Mouse (Mus musculus) embryonic facial prominence, embryonic 14.5 days (tissue): ENCODE measurements at regions not wholly inside any gene's neighbourhood (a gene's known extent, or its start where the extent isn't known, plus 50 kb on each side); places are given as distances from the start of the nearest gene placed in this dataset.
A peak's percentile ranks its signal among the peaks of the same experiment; 100 is the strongest.

ENCODE experiments used
- ATAC-seq: fragments of 200-750 bp; cut with Nextera tagmentation; 2 replicates; pipeline ENCODE4 v1.8.0; 2017; ENCODE audit warnings: low read depth, moderate number of reproducible peaks, moderate TSS enrichment
- DNase-seq: peaks from one replicate; pipeline ENCODE4 v3.0.0-alpha.2; 2015; ENCODE audit warnings: low spot score
- H3K27ac ChIP-seq: fragments of 300-500 bp; sonication (generic); replicated peaks from 2 replicates; pipeline ENCODE4 v1.5.1; 2014; ENCODE audit warnings: low read depth, mild to moderate bottlenecking, low read length, moderate library complexity
- H3K27me3 ChIP-seq: fragments of 300-500 bp; sonication (generic); replicated peaks from 2 replicates; pipeline ENCODE4 v1.6.1; 2014; ENCODE audit warnings: low read length; ENCODE audit not compliant: control insufficient read depth, insufficient read depth
- H3K36me3 ChIP-seq: fragments of 300-500 bp; sonication (generic); 2 replicates; pipeline ENCODE4 v1.6.1; 2014; ENCODE audit warnings: low read length, mixed read lengths; ENCODE audit not compliant: control insufficient read depth, insufficient read depth
- H3K4me1 ChIP-seq: fragments of 300-500 bp; sonication (generic); 2 replicates; pipeline ENCODE4 v1.6.1; 2014; ENCODE audit warnings: antibody characterized with exemption, low read length; ENCODE audit not compliant: control insufficient read depth, insufficient read depth
- H3K4me2 ChIP-seq: fragments of 300-500 bp; sonication (generic); 2 replicates; pipeline ENCODE4 v1.6.1; 2014; ENCODE audit warnings: low read depth, mild to moderate bottlenecking, low read length, moderate library complexity, mixed read lengths
- H3K4me3 ChIP-seq: fragments of 300-500 bp; sonication (generic); 2 replicates; pipeline ENCODE4 v1.5.1; 2014; ENCODE audit warnings: low read depth, mild to moderate bottlenecking, low read length
- H3K9ac ChIP-seq: fragments of 300-500 bp; sonication (generic); 2 replicates; pipeline ENCODE4 v1.6.1; 2014; ENCODE audit warnings: low read depth, mild to moderate bottlenecking, low read length, moderate library complexity, mixed read lengths
- H3K9me3 ChIP-seq: fragments of 300-500 bp; sonication (generic); 2 replicates; pipeline ENCODE4 v1.6.1; 2016; ENCODE audit warnings: low read length; ENCODE audit not compliant: control insufficient read depth
- WGBS: fragments of 180-500 bp; shearing (Covaris S2); extraction: QIAGEN DNeasy Blood & Tissue Kit; methylation state at CpG from one replicate; pipeline ENCODE4 v1.1.7; 2014; 5-methylcytosine and 5-hydroxymethylcytosine counted together

- H3K4me1 ChIP-seq: no peaks in the 10 kb centered on the region
- ATAC-seq (no peak), DNase-seq (no peak)
- H3K9me3 ChIP-seq: no peaks in the 10 kb centered on the region
- H3K27ac ChIP-seq: no peak overlapping the region
- no peaks in the 10 kb centered on the region for H3K36me3 ChIP-seq
- H3K27me3 ChIP-seq: no peaks in the 10 kb centered on the region
- 87% methylated on average over 4 of the region's 4 CpGs for WGBS
- no peak overlapping the region for H3K4me3 ChIP-seq
- no peak overlapping the region for H3K9ac ChIP-seq
- H3K4me2 ChIP-seq: no peak overlapping the region
These were observed 261.5 kb downstream of the Gpr37 start for GRCm38 (mm10) chr6:25429047-25429446.

DNA sequence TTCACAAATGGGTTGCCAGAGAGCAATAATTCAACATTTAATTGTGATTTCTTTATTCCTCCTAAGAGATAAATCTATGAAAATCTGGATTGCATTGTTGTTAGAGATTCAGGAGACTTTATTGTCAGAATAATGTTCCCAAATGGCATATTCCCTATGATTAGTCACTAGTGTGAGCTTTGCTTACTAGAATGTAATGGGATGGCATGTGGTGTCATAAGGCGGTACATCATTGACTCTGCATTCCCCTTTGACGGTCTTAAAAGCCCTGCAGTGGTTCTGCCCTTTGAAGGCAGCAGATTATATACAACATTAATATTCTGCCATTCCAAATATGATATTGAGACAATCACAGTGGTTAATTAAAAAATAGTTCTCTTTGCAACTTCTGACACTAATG lies 271.7 kb downstream of the Gpr37 start:
- DNase-seq (no peak), ATAC-seq (no peak)
- H3K27me3 ChIP-seq: no peaks in the 10 kb centered on the region
- no peak overlapping the region for H3K4me2 ChIP-seq
- no peaks in the 10 kb centered on the region for H3K9me3 ChIP-seq
- 73% methylated on average over 2 of the region's 2 CpGs for WGBS
- no peak overlapping the region for H3K27ac ChIP-seq
- no peak overlapping the region for H3K9ac ChIP-seq
- H3K4me3 ChIP-seq: no peak overlapping the region
- H3K4me1 ChIP-seq: no peaks in the 10 kb centered on the region
- no peaks in the 10 kb centered on the region for H3K36me3 ChIP-seq

GRCm38 (mm10) chr6:25389841-25390240 lies 300.7 kb downstream of the Gpr37 start:
- Histone ChIP-seq H3K9me3 (no peaks in the 10 kb centered on the region), H3K36me3 (no peaks in the 10 kb centered on the region), H3K9ac (no peak overlapping the region), H3K27ac (no peak overlapping the region), H3K4me3 (no peak overlapping the region), H3K27me3 (no peaks in the 10 kb centered on the region), H3K4me2 (no peak overlapping the region), H3K4me1 (no peaks in the 10 kb centered on the region)
- ATAC-seq (no peak), DNase-seq (peak; percentile 1)
- 70% methylated on average over 4 of the region's 4 CpGs for WGBS
